Mouse (Mus musculus) B cell, adult 2 months (primary cell): ENCODE measurements around the gene Gm4201.
"Not testable (repeated sequence)": the region's sequence is repeated elsewhere in the genome, so short reads cannot be mapped to it uniquely, and the experiment has no call there.

Source experiments
- DNase-seq, 2 experiments: peaks; one replicate each; pipeline ENCODE4 v3.0.0; 2022

Gm4201 gene

DNA sequence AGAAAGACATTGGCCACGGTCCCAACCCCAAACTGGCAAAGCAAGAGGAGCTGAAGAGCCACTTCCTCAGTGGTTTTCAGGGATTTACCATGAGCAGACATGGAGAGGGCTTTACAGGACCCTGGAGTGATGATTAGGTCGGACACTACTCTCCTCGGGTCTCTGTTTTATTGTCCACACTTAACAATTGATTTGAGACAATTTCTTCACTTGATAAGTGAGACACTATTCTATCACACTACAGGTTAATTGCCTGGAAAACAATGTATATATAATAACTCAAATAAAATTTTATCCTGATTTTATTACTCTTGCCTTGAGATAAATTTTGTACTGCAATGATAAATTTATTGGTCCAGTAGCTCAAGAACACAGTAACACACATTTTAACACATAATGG lies at the start of gene Gm4201:
TSS of gene Gm4201 (minus strand) at position 101 of the 400 bp plus-strand sequence.
- DNase-seq = not testable (repeated sequence)

DNA sequence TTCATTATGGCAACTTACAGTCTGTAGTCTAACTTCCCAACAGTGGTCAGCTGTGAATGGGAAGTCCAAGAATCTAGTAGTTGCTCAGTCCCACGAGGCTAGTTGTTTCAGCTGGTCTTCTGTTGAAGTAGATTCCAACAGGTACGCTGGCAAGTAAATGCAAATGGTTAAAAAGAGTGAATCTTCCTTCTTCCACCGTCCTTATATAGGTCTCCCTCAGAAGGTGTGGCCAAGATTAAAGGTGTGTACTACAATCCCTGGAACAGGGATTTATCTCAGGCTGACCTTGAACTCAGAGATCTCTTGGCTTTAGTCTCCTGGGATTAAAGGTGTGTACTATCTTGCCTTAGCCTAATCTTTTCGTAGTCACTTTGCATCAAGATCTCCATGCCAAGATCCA lies 22.9 kb upstream of the Gm4201 start, which contains the start of gene Gm4565:
TSS of gene Gm4565 (minus strand) at position 101 of the 400 bp plus-strand sequence.
- DNase-seq = not testable (repeated sequence)

DNA sequence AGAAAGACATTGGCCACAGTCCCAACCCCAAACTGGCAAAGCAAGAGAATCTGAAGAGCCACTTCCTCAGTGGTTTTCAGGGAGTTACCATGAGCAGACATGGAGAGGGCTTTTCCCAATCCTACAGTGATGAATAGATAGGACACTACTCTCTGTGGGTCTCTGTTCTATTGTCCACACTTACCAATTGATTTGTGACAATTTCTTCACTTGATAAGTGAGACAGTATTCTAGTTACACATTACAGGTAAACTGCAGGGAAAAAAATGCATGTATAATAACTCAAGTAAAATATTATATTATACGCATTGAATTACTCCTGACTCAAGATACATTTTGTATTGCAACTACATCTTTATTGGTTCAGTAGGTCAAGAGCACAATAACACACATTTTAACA lies 30.4 kb downstream of the Gm4201 start, which contains the start of gene Gm8677:
TSS of gene Gm8677 (minus strand) at position 101 of the 400 bp plus-strand sequence.
- DNase-seq = not testable (repeated sequence)

DNA sequence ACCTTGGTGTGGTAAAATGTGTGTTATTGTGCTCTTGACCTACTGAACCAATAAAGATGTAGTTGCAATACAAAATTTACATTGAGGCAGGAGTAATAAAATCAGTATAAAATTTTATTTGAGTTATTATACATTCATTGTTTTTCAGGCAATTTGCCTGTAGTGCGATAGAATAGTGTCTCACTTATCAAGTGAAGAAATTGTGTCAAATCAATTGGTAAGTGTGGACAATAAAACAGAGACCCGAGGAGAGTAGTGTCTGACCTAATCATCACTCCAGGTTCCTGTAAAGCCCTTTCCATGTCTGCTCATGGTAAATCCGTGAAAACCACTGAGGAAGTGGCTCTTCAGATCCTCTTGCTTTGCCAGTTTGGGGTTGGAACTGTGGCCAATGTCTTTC lies 42.5 kb downstream of the Gm4201 start, which contains the start of gene Vmn1r152:
TSS of gene Vmn1r152 (plus strand) at position 301 of the 400 bp plus-strand sequence.
- DNase-seq = not testable (repeated sequence)
